Mouse (Mus musculus) adrenal gland, adult 18-20 months (tissue): ENCODE measurements around the gene Chn2. TPM values are rescaled to one million over a fixed set of nuclear protein-coding genes. Genes with fewer than 3 reads are reported as not detected.

Experiments
- DNase-seq, 2 experiments: peaks; one replicate each; pipeline ENCODE4 v3.0.0; 2021 to 2022; ENCODE audit warnings: low spot score in 2 of 2
- long read RNA-seq, 2 experiments: library from polyadenylated mRNA; stranded (forward); transcript quantifications; one replicate each; pipeline ENCODE4 v2.0.0; 2021
- total RNA-seq, 2 experiments: library from RNA; stranded (reverse); gene quantifications; 1 replicate in 1 of 2; 2 replicates in 1 of 2; pipeline ENCODE4 v1.2.3; 2021

Gene Chn2
- total RNA-seq: 10 to 100 TPM in 1 of 2 experiments, 1 to 10 TPM in 1; 7.7 to 12.5 TPM
- long read RNA-seq, experiment 1, transcript Chn2-201 (13 exons, 2,418 nt): major isoform, 8 of 10 reads
- long read RNA-seq, experiment 1, partial matches to known transcripts: 2 of 10 reads
- long read RNA-seq, experiment 1, other reads (novel, unspliced or antisense): 0 of 10 reads
- long read RNA-seq, experiment 2, partial matches to known transcripts: 1 of 8 reads
- long read RNA-seq, experiment 2, other reads (novel, unspliced or antisense): 3 of 8 reads

DNA sequence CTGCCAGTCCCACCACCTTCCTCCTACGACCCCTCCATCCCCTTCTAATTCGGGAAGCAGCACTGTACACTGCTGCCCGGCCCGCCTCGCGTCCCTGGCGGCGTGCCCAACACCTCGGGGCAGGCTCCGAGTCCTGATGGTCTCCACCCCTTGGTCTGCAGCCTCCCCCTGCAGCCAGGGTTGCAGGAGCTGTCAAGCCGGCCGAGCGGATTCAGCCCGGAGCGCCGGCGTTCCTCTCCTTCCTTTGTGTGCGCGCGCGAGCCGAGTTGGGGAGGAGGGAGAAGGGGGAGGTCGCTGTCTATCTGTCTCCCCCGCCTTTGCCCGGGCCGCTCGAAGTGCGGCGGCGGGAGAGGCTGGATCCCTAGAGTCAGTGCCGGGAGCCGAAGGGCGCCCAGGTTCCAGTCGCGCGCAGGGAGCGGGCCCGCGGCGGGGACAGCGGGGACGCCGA, at the start of gene Chn2:
Gene Chn2, plus strand, starts transcription at position 198 of the 448 bp plus-strand sequence.
- peak; percentile 55 to 63 for DNase-seq

DNA sequence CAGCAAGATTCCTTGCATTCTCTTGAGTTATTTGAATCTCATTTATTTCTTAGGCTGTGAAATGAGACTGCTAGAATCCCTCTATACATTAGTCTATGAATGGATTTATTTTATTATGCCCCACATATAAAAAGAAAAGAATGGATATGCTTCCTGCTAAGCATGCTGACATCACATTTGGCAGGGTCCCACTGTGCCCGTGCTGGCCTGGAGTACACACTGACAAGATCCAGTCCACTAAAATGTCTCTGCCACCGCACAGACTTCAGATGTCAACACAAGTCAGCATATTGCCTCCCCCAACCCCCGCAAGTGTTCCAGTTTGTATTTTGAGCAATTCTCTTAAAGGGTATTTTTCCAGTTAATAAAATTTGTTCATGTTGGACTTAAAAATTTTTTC, 47.0 kb upstream of the Chn2 start:
- DNase-seq: no peak

DNA sequence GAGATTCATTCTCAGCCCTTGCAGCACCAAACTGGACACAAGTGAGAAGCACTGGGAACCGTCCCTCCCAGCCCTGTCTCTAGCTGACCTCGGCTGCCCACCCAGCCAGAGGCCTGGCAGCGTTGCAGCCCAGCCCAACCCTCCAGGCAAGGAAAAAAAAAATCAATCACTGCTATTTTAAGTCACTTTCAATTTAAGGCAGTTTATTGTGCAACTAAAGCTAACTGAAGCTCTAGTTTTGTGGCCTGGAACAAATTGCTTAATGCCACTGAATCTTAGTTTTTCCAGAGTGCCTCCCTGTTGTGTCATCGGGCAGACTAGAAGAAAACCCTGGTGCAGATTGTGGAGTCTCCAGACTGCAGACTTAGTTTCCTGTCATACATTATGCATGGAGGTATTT, 43.8 kb upstream of the Chn2 start:
- DNase-seq: no peak

DNA sequence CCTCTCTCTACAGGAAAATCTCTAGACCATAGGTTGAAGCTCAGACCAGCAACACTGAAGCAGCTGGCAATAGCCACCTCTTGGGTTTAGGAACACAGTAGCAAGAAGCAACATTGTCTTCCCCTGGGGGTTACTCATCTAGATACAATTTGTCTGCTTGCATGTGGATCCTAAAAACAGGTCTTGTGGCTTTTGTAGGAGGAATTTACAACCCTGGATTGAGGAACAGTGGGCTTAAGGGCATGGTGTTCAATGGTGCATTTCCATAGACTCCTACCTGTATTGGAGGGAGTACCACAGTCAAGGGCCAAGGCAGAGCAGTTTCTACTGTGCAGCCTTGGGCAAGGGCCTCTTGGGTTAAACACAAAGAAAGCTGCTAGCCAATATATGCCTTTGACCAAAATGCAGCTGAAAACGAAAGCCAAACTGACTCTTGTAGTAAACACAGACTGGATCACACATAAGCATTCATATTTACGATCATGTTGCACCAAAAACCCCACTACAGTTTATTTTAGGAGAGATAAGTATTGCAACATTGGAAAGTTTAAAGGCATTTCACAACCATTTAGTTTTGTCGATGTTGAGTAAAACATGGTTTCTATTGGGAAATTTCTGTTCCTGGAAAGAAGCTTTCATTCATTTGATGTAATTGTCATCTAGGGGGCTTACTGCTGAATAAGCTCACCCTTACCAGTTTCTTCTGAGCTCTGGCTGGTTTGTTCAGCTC, 43.0 kb upstream of the Chn2 start:
- DNase-seq: no peak

DNA sequence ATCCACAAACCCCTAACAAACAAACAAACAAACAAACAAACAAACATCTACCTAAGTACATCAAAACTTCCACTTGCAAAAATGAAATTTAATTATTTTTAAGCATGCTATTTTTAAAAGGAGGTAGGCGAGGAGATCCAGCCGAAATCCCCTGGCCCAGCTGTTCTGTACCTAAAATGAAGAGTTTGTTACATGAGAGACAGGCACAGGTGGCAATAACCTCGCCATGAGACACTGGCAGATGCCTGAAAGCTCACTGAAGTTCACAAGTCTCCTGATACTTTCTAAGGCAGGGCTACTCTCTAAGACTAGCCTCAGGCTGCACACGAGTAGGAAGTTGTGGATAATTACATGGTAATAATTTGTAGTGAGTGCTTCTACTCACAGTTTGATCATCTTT, 34.1 kb upstream of the Chn2 start:
- no peak for DNase-seq

DNA sequence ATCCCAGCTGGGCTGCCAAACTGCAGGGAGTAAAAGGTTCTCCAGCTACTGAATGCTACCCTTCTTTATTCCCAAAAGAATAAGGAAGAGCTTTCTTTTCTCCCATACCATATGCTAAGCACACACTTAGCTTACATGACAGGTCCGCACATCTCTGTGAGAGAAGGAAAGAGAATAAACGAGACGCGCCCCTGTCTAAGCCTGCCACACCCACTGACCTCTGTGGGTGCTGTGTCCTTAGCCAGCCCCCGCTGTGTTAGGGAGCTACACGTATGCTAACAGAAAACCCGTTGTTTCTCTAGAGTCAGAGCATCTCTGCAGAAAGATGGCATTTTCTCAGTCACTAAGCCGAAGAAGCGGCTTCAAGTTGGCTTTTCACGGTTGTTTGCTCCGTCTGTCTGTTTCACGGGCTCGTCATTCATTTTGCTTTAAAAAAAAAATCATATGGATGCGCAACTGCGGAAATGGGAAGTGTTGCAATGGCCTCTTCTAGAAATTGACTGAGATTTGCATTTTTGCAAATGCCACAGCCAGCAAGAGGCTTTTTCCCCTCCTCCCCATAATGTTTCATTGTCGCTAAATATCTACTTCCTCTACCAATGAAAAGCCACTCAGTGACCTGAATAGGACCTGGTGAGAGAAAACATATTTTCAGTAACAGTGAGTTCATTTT, 30.8 kb upstream of the Chn2 start:
- no peak for DNase-seq

DNA sequence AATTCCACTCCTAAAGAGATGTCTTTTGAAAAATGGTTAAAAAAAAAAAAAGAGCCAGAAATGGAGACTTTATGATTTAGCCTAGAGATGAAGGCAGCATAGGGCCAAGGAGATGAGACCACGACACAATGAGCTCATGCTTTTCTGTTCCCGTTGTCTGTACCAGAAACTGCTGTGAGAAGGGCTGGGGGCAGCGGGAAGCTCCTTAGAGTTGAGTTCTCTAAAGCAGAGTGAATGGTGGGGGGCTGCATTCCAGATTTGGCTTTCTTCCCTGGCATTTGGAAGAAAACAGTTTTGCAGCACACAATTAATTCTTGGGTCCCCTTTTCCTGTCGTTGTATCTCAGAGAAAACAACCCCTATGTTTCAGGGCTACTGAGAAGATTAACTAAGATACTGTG, 30.1 kb upstream of the Chn2 start:
- no peak for DNase-seq

DNA sequence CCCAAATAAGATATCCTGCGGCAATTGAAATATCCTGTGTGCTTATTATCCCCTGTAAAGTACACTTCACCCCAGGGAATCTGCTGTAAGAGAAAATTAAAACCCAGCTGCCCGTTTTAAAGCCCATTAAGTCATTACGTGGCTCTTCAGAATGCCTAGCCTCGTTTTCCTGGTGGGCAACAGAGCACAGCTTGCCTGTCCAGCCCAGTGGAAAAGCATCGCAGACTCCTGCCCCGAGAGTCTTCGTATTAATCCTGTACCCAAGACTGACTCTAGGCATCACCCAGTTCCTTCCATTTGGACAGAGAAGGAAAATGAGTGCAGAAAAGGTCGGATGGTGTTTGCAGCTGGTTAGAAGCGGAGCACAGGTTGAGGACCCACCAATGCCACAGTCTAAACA, 29.0 kb upstream of the Chn2 start:
- DNase-seq: no peak

DNA sequence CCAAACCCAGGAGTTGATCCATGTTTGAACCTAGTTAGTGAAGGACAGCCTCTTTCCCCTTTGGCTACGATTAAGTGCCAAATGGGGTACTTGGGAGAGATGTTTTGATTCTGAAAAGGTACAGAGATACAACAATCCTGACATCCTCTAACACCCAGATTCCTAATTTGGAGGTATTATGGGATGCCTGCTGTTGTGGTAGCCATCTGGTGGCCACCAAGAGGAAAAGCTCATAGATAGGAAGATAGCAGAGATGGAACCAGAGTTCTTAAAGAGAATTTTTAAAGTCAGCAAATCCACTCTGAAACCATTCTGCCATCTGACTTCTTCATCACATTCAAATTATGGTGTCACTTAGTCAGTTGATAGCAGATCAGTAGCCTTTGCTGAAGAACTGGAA, 27.2 kb upstream of the Chn2 start:
- no peak for DNase-seq

DNA sequence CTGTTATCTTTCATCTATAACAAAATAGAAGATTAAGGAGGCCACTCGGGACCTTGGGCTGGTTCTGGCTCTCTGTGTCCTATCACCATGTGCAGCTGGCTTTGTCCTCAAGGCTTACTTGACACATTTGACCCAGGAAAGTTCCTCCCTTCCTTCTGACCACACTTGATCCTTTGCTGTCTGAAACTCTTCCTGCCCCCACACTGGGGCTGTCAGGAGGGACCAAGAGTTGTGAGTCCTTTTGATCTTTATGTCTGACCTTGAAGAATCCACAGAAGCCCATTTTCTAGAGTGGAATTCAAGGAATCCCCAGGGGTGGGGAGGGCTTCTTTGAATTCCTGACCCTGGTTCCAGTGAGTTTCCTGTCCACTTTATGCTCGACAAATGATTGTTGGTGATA, 21.3 kb upstream of the Chn2 start:
- no peak for DNase-seq

DNA sequence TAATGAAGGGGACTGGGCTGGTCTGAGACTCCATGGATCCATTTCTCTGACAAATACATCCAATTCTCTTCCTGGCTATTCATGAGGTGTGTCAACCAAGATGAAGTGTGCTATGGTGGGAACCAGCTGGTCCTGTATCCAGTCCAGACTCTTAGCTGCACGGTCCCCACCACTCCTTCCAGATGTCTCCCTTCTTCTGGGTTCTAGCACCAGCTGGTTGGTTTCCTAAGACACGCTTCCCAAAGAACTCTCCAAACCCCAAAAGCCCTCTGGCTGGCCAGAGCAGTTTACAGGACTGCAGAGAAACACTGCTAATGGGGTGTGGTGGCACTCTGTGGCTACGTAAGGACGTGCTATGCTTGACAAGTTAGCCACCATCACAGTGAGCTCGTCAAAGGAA, 20.5 kb upstream of the Chn2 start:
- no peak for DNase-seq

DNA sequence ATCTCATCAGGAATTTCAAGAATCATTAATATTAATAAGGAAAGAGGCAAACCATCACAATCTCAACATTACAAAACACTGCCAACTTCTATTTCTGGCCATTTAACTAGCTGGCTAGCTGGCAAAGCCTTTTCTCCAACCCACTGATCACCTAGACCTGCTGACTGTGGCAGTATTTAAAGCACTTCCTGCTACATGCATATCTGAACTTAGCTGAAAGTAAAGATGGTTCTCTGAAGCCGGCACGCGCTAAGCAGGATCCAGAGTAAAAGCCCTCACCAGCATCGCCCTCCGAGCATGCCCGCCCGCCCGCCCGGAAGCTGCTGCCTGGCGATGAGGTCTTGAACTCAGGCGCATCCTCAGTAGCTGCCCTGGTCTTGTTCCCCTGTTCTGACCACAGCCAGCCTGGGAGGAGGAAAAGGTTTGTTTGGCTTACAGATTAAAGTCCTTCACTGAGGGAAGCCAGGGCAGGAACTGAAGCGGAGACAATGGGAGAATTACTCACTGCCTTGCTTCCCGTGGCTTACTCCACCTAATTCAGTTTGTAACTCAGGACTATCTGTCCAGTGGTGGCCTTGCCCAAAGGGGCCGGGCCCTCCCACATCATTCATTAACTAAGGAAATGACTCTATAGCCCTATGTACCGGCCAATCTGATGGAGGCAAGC, 18.1 kb upstream of the Chn2 start:
- no peak for DNase-seq

DNA sequence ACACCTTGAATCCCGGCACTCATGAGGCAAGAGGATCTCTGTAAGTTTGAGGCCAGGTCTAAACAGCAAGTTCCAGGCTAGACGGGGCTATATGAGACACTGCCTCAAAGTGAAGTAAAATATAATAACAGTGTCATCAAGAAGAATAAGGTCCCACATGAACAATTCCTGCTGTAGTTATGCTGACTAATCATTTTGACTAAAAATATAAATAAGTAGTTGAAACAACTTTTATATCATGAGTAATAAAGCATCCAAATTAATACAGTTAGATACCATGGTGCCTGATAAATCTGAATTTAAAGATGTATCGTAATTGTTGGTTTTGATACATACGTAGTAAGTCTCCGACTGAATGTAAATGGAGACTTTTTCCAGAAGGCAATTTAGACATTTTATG, 15.5 kb upstream of the Chn2 start:
- DNase-seq: no peak

DNA sequence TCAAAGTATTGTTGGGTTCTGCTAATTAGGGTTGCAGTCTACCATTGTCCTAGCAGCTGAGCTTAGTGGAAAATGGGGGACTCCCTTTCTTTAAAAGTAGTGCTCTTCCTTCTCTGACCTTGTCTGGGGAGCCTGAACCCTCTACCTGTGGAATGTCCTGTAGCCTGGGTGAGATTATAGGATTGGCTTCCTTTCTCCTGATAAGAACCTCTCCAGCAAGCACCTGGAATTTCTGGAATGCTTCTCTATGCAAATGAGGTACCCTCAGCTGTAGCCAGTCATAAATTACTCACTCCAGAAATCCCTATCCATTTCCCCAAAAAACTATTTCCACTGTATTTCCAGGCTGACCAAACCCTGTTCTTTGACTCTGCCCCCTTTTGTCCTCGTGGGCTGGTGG, 10.6 kb upstream of the Chn2 start:
- no peak for DNase-seq

DNA sequence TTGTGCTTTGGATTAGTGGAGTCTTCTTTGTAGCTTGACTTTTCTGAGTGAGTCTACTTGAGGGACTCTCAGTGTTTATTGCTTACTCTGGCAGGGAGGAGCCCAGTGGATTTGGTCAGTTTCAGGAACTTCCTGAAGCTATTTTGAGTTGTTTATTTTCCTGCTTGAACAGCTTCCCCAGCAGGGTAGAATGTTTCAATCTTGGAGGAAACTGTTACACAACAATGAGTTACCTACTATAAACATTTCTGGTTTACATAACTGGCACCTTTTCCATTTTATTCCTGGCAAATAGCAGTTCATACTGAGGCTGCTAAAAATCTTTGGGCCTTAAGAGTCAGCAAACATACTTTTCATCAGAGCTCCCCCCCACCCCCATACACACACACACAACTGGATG, 9.0 kb upstream of the Chn2 start:
- DNase-seq: no peak

DNA sequence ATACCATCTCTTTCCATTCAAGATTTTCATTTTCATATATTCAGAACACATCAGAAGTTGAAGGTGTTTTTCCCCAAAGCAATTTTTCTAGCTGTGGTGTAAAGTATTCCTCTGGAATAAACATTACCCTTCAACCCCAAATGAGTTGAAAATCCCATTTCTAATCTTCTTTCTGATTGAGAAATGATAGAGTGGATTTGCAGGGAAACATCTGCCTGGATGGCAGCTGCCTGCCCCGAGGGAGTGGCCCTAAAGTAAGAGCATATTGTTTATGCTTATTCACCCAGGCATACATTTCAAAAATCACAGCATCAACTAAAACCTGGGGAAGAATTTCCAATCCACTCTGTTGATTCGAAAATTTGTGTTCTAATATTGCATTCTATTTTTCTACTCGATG, 8.6 kb upstream of the Chn2 start:
- DNase-seq: no peak

DNA sequence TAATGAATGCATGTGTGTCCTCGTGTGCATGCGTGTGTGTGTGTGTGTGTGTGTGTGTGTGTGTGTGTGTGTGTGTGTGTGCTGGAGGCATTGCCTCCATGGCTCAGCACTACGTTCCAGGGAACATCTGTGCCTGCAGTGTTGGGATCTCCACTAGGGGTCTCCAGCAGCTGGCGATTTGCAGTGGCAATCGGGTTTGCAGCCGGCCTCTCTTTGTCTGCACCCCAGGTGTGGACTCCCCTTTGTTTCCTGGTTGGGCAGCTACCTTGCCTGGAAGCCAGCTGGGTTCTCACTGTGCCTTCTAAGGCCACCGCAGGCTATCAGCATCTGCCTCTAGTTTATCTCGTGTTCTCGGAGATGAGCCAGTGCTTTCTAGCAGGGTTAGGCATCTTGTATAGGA, 4.9 kb upstream of the Chn2 start:
- peak; percentile 68 to 72 for DNase-seq

DNA sequence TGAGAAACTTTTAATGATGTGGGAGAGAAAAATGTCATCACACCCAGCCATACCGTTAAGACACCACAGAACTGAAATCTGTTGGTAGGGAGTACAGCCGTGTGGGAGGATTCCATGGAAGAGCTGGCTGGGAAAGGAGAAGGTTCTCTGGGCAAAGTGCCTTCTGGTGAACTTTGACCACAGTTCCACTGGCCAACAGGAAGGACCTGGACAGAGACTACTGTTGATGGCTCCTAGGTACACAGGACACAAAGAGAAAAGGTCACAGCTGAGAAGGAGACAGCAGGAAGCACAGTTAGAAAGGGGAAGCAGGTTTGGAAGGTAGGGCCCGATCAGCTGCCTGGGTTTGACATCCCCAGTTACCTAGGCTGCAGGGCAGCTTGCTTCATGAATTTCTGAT, 3.8 kb upstream of the Chn2 start:
- DNase-seq: no peak

DNA sequence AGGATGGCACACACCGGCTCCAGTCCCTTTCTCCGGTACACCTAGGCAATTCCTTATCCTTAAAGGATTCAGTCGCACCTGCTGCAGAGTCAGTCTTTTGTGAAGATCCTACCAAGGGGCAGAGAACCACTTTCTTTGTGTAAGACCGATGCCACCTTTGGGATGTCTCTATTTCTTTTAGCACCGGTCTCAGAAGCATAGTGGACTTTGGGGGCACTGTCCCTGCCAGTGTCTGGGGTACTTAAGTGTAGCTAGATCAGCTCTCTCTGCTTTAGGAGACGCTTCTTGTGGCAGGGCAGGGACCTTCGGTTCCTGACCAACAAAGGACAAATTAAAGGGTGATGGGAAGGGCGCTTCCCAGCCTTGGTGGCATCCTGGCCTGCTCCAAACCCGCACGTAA, 488 bp upstream of the Chn2 start:
- no peak for DNase-seq

DNA sequence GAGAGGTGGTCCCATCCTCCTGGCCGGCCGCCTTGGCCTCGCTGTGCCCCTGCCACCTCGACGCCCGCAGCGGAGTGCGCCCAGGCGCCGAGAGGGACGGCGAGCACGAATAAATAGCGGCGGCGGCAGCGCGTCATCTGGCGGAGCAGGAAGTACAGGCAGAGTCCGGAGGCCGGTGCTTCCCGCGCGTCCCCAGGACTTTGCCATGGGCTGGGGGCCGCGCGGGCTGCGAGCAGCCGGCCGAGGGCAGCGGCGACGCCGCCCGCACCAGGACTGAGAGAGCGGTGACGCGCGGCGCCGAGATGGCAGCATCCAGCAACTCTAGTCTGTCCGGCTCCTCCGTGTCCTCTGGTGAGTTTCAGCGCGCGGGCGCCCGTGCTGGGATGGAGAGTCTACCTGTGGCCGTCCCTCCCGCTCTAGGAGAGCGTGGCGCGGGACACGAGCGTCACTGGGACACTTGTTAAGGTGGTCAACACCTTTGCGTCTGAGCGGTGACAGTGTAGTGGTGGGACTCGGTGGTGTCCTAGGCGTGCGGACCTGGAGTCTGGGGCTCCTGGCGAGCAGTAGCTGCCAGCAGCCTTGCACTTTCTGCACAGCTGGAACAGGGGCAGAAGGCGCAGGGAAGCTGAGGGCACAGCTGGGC, 572 bp downstream of the Chn2 start:
- DNase-seq: peak; percentile 54 to 66

DNA sequence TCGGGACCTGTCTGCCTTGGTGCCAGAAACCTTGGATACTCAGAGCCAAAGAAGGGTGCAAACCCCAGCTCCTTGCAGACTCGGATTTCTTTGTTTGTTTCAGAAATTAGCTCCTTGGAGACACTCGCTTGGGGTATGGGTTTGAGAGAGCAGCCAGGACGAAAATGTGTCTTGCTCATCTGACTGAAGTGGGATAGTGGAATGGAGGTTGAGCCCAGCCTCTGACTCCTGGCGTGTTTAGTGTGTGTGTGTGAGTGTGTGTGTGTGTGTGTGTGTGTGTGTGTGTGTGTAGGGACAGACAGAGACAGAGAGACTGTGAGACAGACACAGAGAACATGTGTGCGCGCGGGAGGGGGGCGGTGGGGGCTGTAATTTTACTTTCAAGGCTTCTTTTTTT, 1.1 kb downstream of the Chn2 start:
- DNase-seq: no peak
